Mouse (Mus musculus): Measurements from ENCODE around the gene Taf11. TPM values are rescaled to one million over a fixed set of nuclear protein-coding genes. Genes with fewer than 3 reads are reported as not detected.

Taf11 gene
- 51.6 and 58.2 TPM in 2 replicates for polyA plus RNA-seq (2015; fragmentation: Nextera tagmentation; extraction: Ambion mirVana)

GRCm38 (mm10) chr17:27909622-27910500 is at the start of gene Taf11:
Gene Taf11 (minus strand): TSS chr17:27909844.
- 1% methylated on average over 52 of the region's 53 CpGs for WGBS

GRCm38 (mm10) chr17:27957649-27958048 is 48.0 kb upstream of the Taf11 start:
- no peaks in the 10 kb centered on the region for H3K9me3 ChIP-seq (ENCODE audit: control insufficient read depth, low read length)
- ATAC-seq = no peak
- no peaks in the 10 kb centered on the region for H3K36me3 ChIP-seq (ENCODE audit: control insufficient read depth, insufficient read depth, low read length)
- no peak overlapping the region for H3K4me3 ChIP-seq (ENCODE audit: low read length)
- H3K27ac ChIP-seq (ENCODE audit: low read depth, low read length) = no peak overlapping the region
- H3K4me1 ChIP-seq (ENCODE audit: control insufficient read depth, insufficient read depth, low read depth, low read length) = peaks cover 6% of the 10 kb centered on the region
- no peaks in the 10 kb centered on the region for H3K27me3 ChIP-seq (replicated peaks; ENCODE audit: control insufficient read depth, insufficient read depth, low read length)
- H3K9ac ChIP-seq (ENCODE audit: low read depth, low read length) = no peak overlapping the region
- H3K4me2 ChIP-seq (ENCODE audit: low read length) = no peak overlapping the region
- WGBS = 91% methylated on average over 9 of the region's 9 CpGs

More at GRCm38 (mm10) chr17:27909622-27910500, at the start of gene Taf11:
- H3K4me3 ChIP-seq (ENCODE audit: low read length) = peak within 1 kb of the TSS; percentile 72
- H3K4me1 ChIP-seq (ENCODE audit: control insufficient read depth, insufficient read depth, low read depth, low read length) = peaks cover 32% of the 10 kb centered on the region
- peak; percentile 69 for ATAC-seq
- no peaks in the 10 kb centered on the region for H3K36me3 ChIP-seq (ENCODE audit: control insufficient read depth, insufficient read depth, low read length)
- peak within 1 kb of the TSS; percentile 93 for H3K27ac ChIP-seq (ENCODE audit: low read depth, low read length)
- peak within 1 kb of the TSS; percentile 91 for H3K9ac ChIP-seq (ENCODE audit: low read depth, low read length)
- H3K9me3 ChIP-seq (ENCODE audit: control insufficient read depth, low read length) = no peaks in the 10 kb centered on the region
- no peaks in the 10 kb centered on the region for H3K27me3 ChIP-seq (replicated peaks; ENCODE audit: control insufficient read depth, insufficient read depth, low read length)
- peak within 1 kb of the TSS; percentile 80 for H3K4me2 ChIP-seq (ENCODE audit: low read length)

- no peak for ATAC-seq
Observed at GRCm38 (mm10) chr17:27954629-27955402, 45.2 kb upstream of the Taf11 start.

GRCm38 (mm10) chr17:27953136-27953535 is 43.5 kb upstream of the Taf11 start:
- H3K9me3 ChIP-seq (ENCODE audit: control insufficient read depth, low read length) = no peaks in the 10 kb centered on the region
- no peak overlapping the region for H3K9ac ChIP-seq (ENCODE audit: low read depth, low read length)
- H3K27ac ChIP-seq (ENCODE audit: low read depth, low read length) = no peak overlapping the region
- H3K36me3 ChIP-seq (ENCODE audit: control insufficient read depth, insufficient read depth, low read length) = no peaks in the 10 kb centered on the region
- H3K4me1 ChIP-seq (ENCODE audit: control insufficient read depth, insufficient read depth, low read depth, low read length) = no peaks in the 10 kb centered on the region
- H3K4me3 ChIP-seq (ENCODE audit: low read length) = no peak overlapping the region
- ATAC-seq = no peak
- 78% methylated on average over 6 of the region's 6 CpGs for WGBS
- H3K27me3 ChIP-seq (replicated peaks; ENCODE audit: control insufficient read depth, insufficient read depth, low read length) = no peaks in the 10 kb centered on the region
- H3K4me2 ChIP-seq (ENCODE audit: low read length) = no peak overlapping the region

More at GRCm38 (mm10) chr17:27954629-27955402, 45.2 kb upstream of the Taf11 start:
- Histone ChIP-seq H3K9ac (ENCODE audit: low read depth, low read length) (no peak overlapping the region), H3K4me1 (ENCODE audit: control insufficient read depth, insufficient read depth, low read depth, low read length) (peaks cover 2% of the 10 kb centered on the region), H3K27ac (ENCODE audit: low read depth, low read length) (0 out of 2 replicates have a peak overlapping the region, but pooled peaks have one; percentile 32), H3K36me3 (ENCODE audit: control insufficient read depth, insufficient read depth, low read length) (no peaks in the 10 kb centered on the region), H3K27me3 (replicated peaks; ENCODE audit: control insufficient read depth, insufficient read depth, low read length) (no peaks in the 10 kb centered on the region), H3K9me3 (ENCODE audit: control insufficient read depth, low read length) (no peaks in the 10 kb centered on the region), H3K4me2 (ENCODE audit: low read length) (no peak overlapping the region), H3K4me3 (ENCODE audit: low read length) (no peak overlapping the region)
- WGBS = 70% methylated on average over 14 of the region's 14 CpGs

GRCm38 (mm10) chr17:27947155-27947554 is 37.5 kb upstream of the Taf11 start:
- Histone ChIP-seq H3K4me1 (ENCODE audit: control insufficient read depth, insufficient read depth, low read depth, low read length) (peaks cover 12% of the 10 kb centered on the region), H3K27me3 (replicated peaks; ENCODE audit: control insufficient read depth, insufficient read depth, low read length) (no peaks in the 10 kb centered on the region), H3K4me2 (ENCODE audit: low read length) (no peak overlapping the region), H3K9ac (ENCODE audit: low read depth, low read length) (no peak overlapping the region), H3K4me3 (ENCODE audit: low read length) (no peak overlapping the region), H3K9me3 (ENCODE audit: control insufficient read depth, low read length) (no peaks in the 10 kb centered on the region), H3K27ac (ENCODE audit: low read depth, low read length) (no peak overlapping the region), H3K36me3 (ENCODE audit: control insufficient read depth, insufficient read depth, low read length) (no peaks in the 10 kb centered on the region)
- no peak for ATAC-seq
- 75% methylated on average over 2 of the region's 2 CpGs for WGBS

GRCm38 (mm10) chr17:27946371-27946770 is 36.7 kb upstream of the Taf11 start:
- Histone ChIP-seq H3K36me3 (ENCODE audit: control insufficient read depth, insufficient read depth, low read length) (no peaks in the 10 kb centered on the region), H3K27me3 (replicated peaks; ENCODE audit: control insufficient read depth, insufficient read depth, low read length) (no peaks in the 10 kb centered on the region), H3K4me2 (ENCODE audit: low read length) (no peak overlapping the region), H3K9me3 (ENCODE audit: control insufficient read depth, low read length) (no peaks in the 10 kb centered on the region), H3K4me1 (ENCODE audit: control insufficient read depth, insufficient read depth, low read depth, low read length) (peaks cover 12% of the 10 kb centered on the region), H3K27ac (ENCODE audit: low read depth, low read length) (peak overlapping the region; percentile 49), H3K4me3 (ENCODE audit: low read length) (no peak overlapping the region), H3K9ac (ENCODE audit: low read depth, low read length) (no peak overlapping the region)
- 73% methylated on average over 8 of the region's 8 CpGs for WGBS
- ATAC-seq = no peak

- WGBS = 43% methylated on average over 6 of the region's 6 CpGs
- peak; percentile 74 for ATAC-seq
- peak overlapping the region; percentile 62 for H3K27ac ChIP-seq (ENCODE audit: low read depth, low read length)
- no peaks in the 10 kb centered on the region for H3K9me3 ChIP-seq (ENCODE audit: control insufficient read depth, low read length)
- H3K4me3 ChIP-seq (ENCODE audit: low read length) = no peak overlapping the region
- H3K4me2 ChIP-seq (ENCODE audit: low read length) = no peak overlapping the region
- H3K4me1 ChIP-seq (ENCODE audit: control insufficient read depth, insufficient read depth, low read depth, low read length) = peaks cover 12% of the 10 kb centered on the region
- H3K36me3 ChIP-seq (ENCODE audit: control insufficient read depth, insufficient read depth, low read length) = no peaks in the 10 kb centered on the region
- H3K9ac ChIP-seq (ENCODE audit: low read depth, low read length) = no peak overlapping the region
- no peaks in the 10 kb centered on the region for H3K27me3 ChIP-seq (replicated peaks; ENCODE audit: control insufficient read depth, insufficient read depth, low read length)
Observed at GRCm38 (mm10) chr17:27945546-27946216, 36.0 kb upstream of the Taf11 start.

- Histone ChIP-seq H3K36me3 (ENCODE audit: control insufficient read depth, insufficient read depth, low read length) (no peaks in the 10 kb centered on the region), H3K9me3 (ENCODE audit: control insufficient read depth, low read length) (no peaks in the 10 kb centered on the region), H3K9ac (ENCODE audit: low read depth, low read length) (no peak overlapping the region), H3K4me1 (ENCODE audit: control insufficient read depth, insufficient read depth, low read depth, low read length) (peaks cover 26% of the 10 kb centered on the region), H3K4me2 (ENCODE audit: low read length) (no peak overlapping the region), H3K27me3 (replicated peaks; ENCODE audit: control insufficient read depth, insufficient read depth, low read length) (no peaks in the 10 kb centered on the region), H3K4me3 (ENCODE audit: low read length) (no peak overlapping the region), H3K27ac (ENCODE audit: low read depth, low read length) (no peak overlapping the region)
- ATAC-seq = no peak
- WGBS = 90% methylated on average over 4 of the region's 4 CpGs
Observed at GRCm38 (mm10) chr17:27942131-27942530, 32.5 kb upstream of the Taf11 start.

Measured in hindbrain, embryonic 16.5 days (tissue).